ENCODE assay signal across 24 mouse cellular contexts in genomic region chr3:95328803-95329404, GRCm38 (mm10). TPM values are rescaled to one million over a fixed set of nuclear protein-coding genes. Genes with fewer than 3 reads are reported as not detected.
DNase-seq lines count a peak whose midpoint lies in the region; ATAC-seq and TF ChIP-seq lines count a peak whose summit lies in the region.
"Had no signal": no experiment of that assay in that cellular context is flagged by ENCODE, and none has a peak within 500 bp of the region (broad histone marks: within the 10 kb centered on the region; RNA-seq: fewer than 3 reads in every experiment).

No protein-coding gene starts in this region.

- ATAC-seq in G1E (ENCODE audit: extremely low read depth, insufficient number of reproducible peaks, low FRiP score, poor library complexity, severe bottlenecking) (peak; percentile 31; the same call in 1 of the 2 replicates), Patski (peak; percentile 21)
- ATAC-seq in intestine, embryonic 15.5 days = peak; percentile 86
- ATAC-seq in hindbrain, embryonic 12.5 days (ENCODE audit: low FRiP score) = no peak
- ATAC-seq: forebrain, embryonic 16.5 days had no signal

- no peaks in the 10 kb centered on the region for H3K9me3 ChIP-seq in G1E (replicated peaks)
- no peaks in the 10 kb centered on the region for H3K9me3 ChIP-seq in intestine, embryonic 15.5 days
- H3K9me3 ChIP-seq in hindbrain, embryonic 12.5 days (replicated peaks) = no peaks in the 10 kb centered on the region
- H3K9me3 ChIP-seq: embryonic facial prominence, embryonic 12.5 days; embryonic facial prominence, embryonic 15.5 days; forebrain, embryonic 12.5 days; heart, embryonic 13.5 days; hindbrain, embryonic 15.5 days had no signal

- WGBS in intestine, embryonic 15.5 days = 75% methylated on average over 1 of the region's 1 CpGs
- WGBS in hindbrain, embryonic 12.5 days = 98% methylated on average over 1 of the region's 1 CpGs

- peaks cover 58% of the 10 kb centered on the region for H3K4me1 ChIP-seq in G1E (ENCODE audit: insufficient read depth, low read depth, low read length)
- no peaks in the 10 kb centered on the region for H3K4me1 ChIP-seq in intestine, embryonic 15.5 days (replicated peaks)
- no peaks in the 10 kb centered on the region for H3K4me1 ChIP-seq in hindbrain, embryonic 12.5 days
- H3K4me1 ChIP-seq: embryonic facial prominence, embryonic 12.5 days; embryonic facial prominence, embryonic 15.5 days; forebrain, embryonic 12.5 days; heart, embryonic 13.5 days; hindbrain, embryonic 15.5 days had no signal

- H3K9ac ChIP-seq in intestine, embryonic 15.5 days = no peak overlapping the region
- no peak overlapping the region for H3K9ac ChIP-seq in hindbrain, embryonic 12.5 days
- H3K9ac ChIP-seq: embryonic facial prominence, embryonic 12.5 days; embryonic facial prominence, embryonic 15.5 days; forebrain, embryonic 12.5 days; heart, embryonic 13.5 days; hindbrain, embryonic 15.5 days had no signal

- H3K36me3 ChIP-seq in G1E (replicated peaks) = peaks cover 94% of the 10 kb centered on the region
- H3K36me3 ChIP-seq in intestine, embryonic 15.5 days = peaks cover 46% of the 10 kb centered on the region
- H3K36me3 ChIP-seq in hindbrain, embryonic 12.5 days = peaks cover 83% of the 10 kb centered on the region

- no peak overlapping the region for H3K4me3 ChIP-seq in G1E (ENCODE audit: low read depth, low read length)
- H3K4me3 ChIP-seq in intestine, embryonic 15.5 days (replicated peaks) = no peak overlapping the region
- H3K4me3 ChIP-seq in hindbrain, embryonic 12.5 days = no peak overlapping the region
- H3K4me3 ChIP-seq: embryonic facial prominence, embryonic 12.5 days; embryonic facial prominence, embryonic 15.5 days; forebrain, embryonic 12.5 days; heart, embryonic 13.5 days; hindbrain, embryonic 15.5 days had no signal

- no peak for DNase-seq in G1E (ENCODE audit: low spot score)
- DNase-seq in Patski (ENCODE audit: low read depth, low spot score) = peak; percentile 47
- no peak for DNase-seq in left cerebral cortex, adult 8-10 months (ENCODE audit: low spot score in 2 of 2)
- no peak for DNase-seq in right cerebral cortex, postnatal 36 days (ENCODE audit: low spot score in 2 of 2)
- DNase-seq: adrenal gland, postnatal 10 days; adrenal gland, postnatal 36 days; B cell, adult 2 months; cerebellum, adult 2 months; cerebellum, adult 9-11 months; cerebellum, postnatal 25 days; gastrocnemius, postnatal 10 days; heart, adult 18-20 months; heart, postnatal 14 days; heart, postnatal 4 days; kidney, adult 2 months had no signal

- no peak for TF ChIP-seq CTCF in G1E (IDR thresholded peaks at IDR 0.05; ENCODE audit: low read depth, low read length)
- no peak for TF ChIP-seq CTCF in Patski (IDR thresholded peaks at IDR 0.05)

- H3K27ac ChIP-seq in intestine, embryonic 15.5 days = no peak overlapping the region
- no peak overlapping the region for H3K27ac ChIP-seq in hindbrain, embryonic 12.5 days
- H3K27ac ChIP-seq: embryonic facial prominence, embryonic 12.5 days; embryonic facial prominence, embryonic 15.5 days; forebrain, embryonic 12.5 days; heart, embryonic 13.5 days; hindbrain, embryonic 15.5 days had no signal

- in situ Hi-C loops in Patski (cut with MboI; ENCODE audit: low pct_unique_long_range_greater_than_20kb) = no loop called here

- POLR2A ChIA-PET in Patski (lab: Charles Lee) = interaction anchor here (1.0 to 1.2 kb wide), 2 partner anchors 10 to 48 kb away, joined by 5 read pairs; no protein-coding TSS in a partner anchor

- CTCF ChIA-PET in Patski (lab: Charles Lee) = interaction anchor here (1.0 to 2.3 kb wide), 3 partner anchors 10 to 122 kb away, joined by 3 to 8 read pairs (median 4); no protein-coding TSS in a partner anchor

- no peaks in the 10 kb centered on the region for H3K27me3 ChIP-seq in G1E (ENCODE audit: insufficient read depth, low read length)
- H3K27me3 ChIP-seq in Patski = no peaks in the 10 kb centered on the region
- no peaks in the 10 kb centered on the region for H3K27me3 ChIP-seq in intestine, embryonic 15.5 days (replicated peaks)
- no peaks in the 10 kb centered on the region for H3K27me3 ChIP-seq in hindbrain, embryonic 12.5 days
- H3K27me3 ChIP-seq: CH12.LX; embryonic facial prominence, embryonic 12.5 days; embryonic facial prominence, embryonic 15.5 days; forebrain, embryonic 12.5 days; heart, embryonic 13.5 days; hindbrain, embryonic 15.5 days had no signal

- no peak overlapping the region for H3K4me2 ChIP-seq in intestine, embryonic 15.5 days (replicated peaks)
- H3K4me2 ChIP-seq in hindbrain, embryonic 12.5 days (replicated peaks) = no peak overlapping the region
- H3K4me2 ChIP-seq: embryonic facial prominence, embryonic 12.5 days; embryonic facial prominence, embryonic 15.5 days; forebrain, embryonic 12.5 days; heart, embryonic 13.5 days; hindbrain, embryonic 15.5 days had no signal

RNA-seq across cellular contexts. Expression of gene Cers2, which starts 14.3 kb away (rescaled TPM):
- total RNA-seq in G1E (2014; fragmentation: Nextera tagmentation) (284 and 285 TPM in 2 replicates), G1E (2017) (197 and 249 TPM in 2 replicates)
- polyA plus RNA-seq in G1E (2012) (459 and 654 TPM in 2 replicates), Patski (2021) (366 TPM)
- polyA plus RNA-seq in intestine, embryonic 15.5 days (2015; fragmentation: Nextera tagmentation; extraction: Ambion mirVana) = 146 and 148 TPM in 2 replicates
- 10 to 100 TPM; 51.9 to 63.7 (median 56.1) TPM for total RNA-seq in left cerebral cortex, adult 8-10 months (2022)
- 115 TPM in 2 replicates for polyA plus RNA-seq in hindbrain, embryonic 12.5 days (2016; fragmentation: Nextera tagmentation; extraction: Ambion mirVana)

RNA-seq across cellular contexts. Expression of gene Anxa9, which starts 21.9 kb away (rescaled TPM):
- total RNA-seq in G1E (2014; fragmentation: Nextera tagmentation) (15.2 and 29.8 TPM in 2 replicates), G1E (2017) (9.4 and 10.3 TPM in 2 replicates)
- polyA plus RNA-seq in G1E (2012) (1.1 and 1.4 TPM in 2 replicates), Patski (2021) (7.1 TPM)
- 1.4 and 1.6 TPM in 2 replicates for polyA plus RNA-seq in intestine, embryonic 15.5 days (2015; fragmentation: Nextera tagmentation; extraction: Ambion mirVana)
- total RNA-seq in left cerebral cortex, adult 8-10 months (2022) = 1 to 10 TPM in 2 of 4 experiments, under 1 TPM in 2; 0.33 to 1.6 (median 0.93) TPM
- 0.87 and 1.1 TPM in 2 replicates for polyA plus RNA-seq in hindbrain, embryonic 12.5 days (2016; fragmentation: Nextera tagmentation; extraction: Ambion mirVana)

RNA-seq across cellular contexts. Expression of gene Setdb1, which starts 28.1 kb away (rescaled TPM):
- total RNA-seq in G1E (2014; fragmentation: Nextera tagmentation) (157 and 159 TPM in 2 replicates), G1E (2017) (120 and 128 TPM in 2 replicates)
- polyA plus RNA-seq in G1E (2012) (66.1 and 72.8 TPM in 2 replicates), Patski (2021) (58.6 TPM)
- 29.2 and 31.2 TPM in 2 replicates for polyA plus RNA-seq in intestine, embryonic 15.5 days (2015; fragmentation: Nextera tagmentation; extraction: Ambion mirVana)
- total RNA-seq in left cerebral cortex, adult 8-10 months (2022) = 10 to 100 TPM; 31.6 to 36.9 (median 34.8) TPM
- 56.3 and 62.9 TPM in 2 replicates for polyA plus RNA-seq in hindbrain, embryonic 12.5 days (2016; fragmentation: Nextera tagmentation; extraction: Ambion mirVana)

RNA-seq across cellular contexts. Expression of gene Prune1, which starts 47.0 kb away (rescaled TPM):
- total RNA-seq in G1E (2014; fragmentation: Nextera tagmentation) (32.3 and 33.5 TPM in 2 replicates), G1E (2017) (14.7 and 15.1 TPM in 2 replicates)
- polyA plus RNA-seq in G1E (2012) (3.8 and 4.8 TPM in 2 replicates), Patski (2021) (42.2 TPM)
- polyA plus RNA-seq in intestine, embryonic 15.5 days (2015; fragmentation: Nextera tagmentation; extraction: Ambion mirVana) = 15.5 and 15.7 TPM in 2 replicates
- 10 to 100 TPM; 24.0 to 27.2 (median 25.2) TPM for total RNA-seq in left cerebral cortex, adult 8-10 months (2022)
- polyA plus RNA-seq in hindbrain, embryonic 12.5 days (2016; fragmentation: Nextera tagmentation; extraction: Ambion mirVana) = 37.0 and 37.9 TPM in 2 replicates

RNA-seq across cellular contexts. Expression of gene Mindy1, which starts 47.8 kb away (rescaled TPM):
- 49.1 and 49.7 TPM in 2 replicates for total RNA-seq in G1E (2014; fragmentation: Nextera tagmentation)
- total RNA-seq in G1E (2017) = 31.4 and 36.0 TPM in 2 replicates
- 77.5 and 97.0 TPM in 2 replicates for polyA plus RNA-seq in G1E (2012)
- 80.5 TPM for polyA plus RNA-seq in Patski (2021)
- 36.1 and 38.4 TPM in 2 replicates for polyA plus RNA-seq in intestine, embryonic 15.5 days (2015; fragmentation: Nextera tagmentation; extraction: Ambion mirVana)
- 10 to 100 TPM; 20.7 to 24.3 (median 22.4) TPM for total RNA-seq in left cerebral cortex, adult 8-10 months (2022)
- polyA plus RNA-seq in hindbrain, embryonic 12.5 days (2016; fragmentation: Nextera tagmentation; extraction: Ambion mirVana) = 45.7 and 51.1 TPM in 2 replicates
